Mouse (Mus musculus) embryonic facial prominence, embryonic 14.5 days (tissue): Measurements from ENCODE around the gene Ifit1bl2. TPM values are rescaled to one million over a fixed set of nuclear protein-coding genes. Genes with fewer than 3 reads are reported as not detected.
"Not testable (repeated sequence)": the region's sequence is repeated elsewhere in the genome, so short reads cannot be mapped to it uniquely, and the experiment has no call there.

Source experiments
- ATAC-seq: fragments of 200-750 bp; cut with Nextera tagmentation; 2 replicates; pipeline ENCODE4 v1.8.0; 2017; ENCODE audit warnings: low read depth, moderate number of reproducible peaks, moderate TSS enrichment
- DNase-seq: peaks from one replicate; pipeline ENCODE4 v3.0.0-alpha.2; 2015; ENCODE audit warnings: low spot score
- H3K27ac ChIP-seq: fragments of 300-500 bp; sonication (generic); replicated peaks from 2 replicates; pipeline ENCODE4 v1.5.1; 2014; ENCODE audit warnings: low read depth, mild to moderate bottlenecking, low read length, moderate library complexity
- H3K27me3 ChIP-seq: fragments of 300-500 bp; sonication (generic); replicated peaks from 2 replicates; pipeline ENCODE4 v1.6.1; 2014; ENCODE audit warnings: low read length; ENCODE audit not compliant: control insufficient read depth, insufficient read depth
- H3K36me3 ChIP-seq: fragments of 300-500 bp; sonication (generic); 2 replicates; pipeline ENCODE4 v1.6.1; 2014; ENCODE audit warnings: low read length, mixed read lengths; ENCODE audit not compliant: control insufficient read depth, insufficient read depth
- H3K4me1 ChIP-seq: fragments of 300-500 bp; sonication (generic); 2 replicates; pipeline ENCODE4 v1.6.1; 2014; ENCODE audit warnings: antibody characterized with exemption, low read length; ENCODE audit not compliant: control insufficient read depth, insufficient read depth
- H3K4me2 ChIP-seq: fragments of 300-500 bp; sonication (generic); 2 replicates; pipeline ENCODE4 v1.6.1; 2014; ENCODE audit warnings: low read depth, mild to moderate bottlenecking, low read length, moderate library complexity, mixed read lengths
- H3K4me3 ChIP-seq: fragments of 300-500 bp; sonication (generic); 2 replicates; pipeline ENCODE4 v1.5.1; 2014; ENCODE audit warnings: low read depth, mild to moderate bottlenecking, low read length
- H3K9ac ChIP-seq: fragments of 300-500 bp; sonication (generic); 2 replicates; pipeline ENCODE4 v1.6.1; 2014; ENCODE audit warnings: low read depth, mild to moderate bottlenecking, low read length, moderate library complexity, mixed read lengths
- H3K9me3 ChIP-seq: fragments of 300-500 bp; sonication (generic); 2 replicates; pipeline ENCODE4 v1.6.1; 2016; ENCODE audit warnings: low read length; ENCODE audit not compliant: control insufficient read depth
- WGBS: fragments of 180-500 bp; shearing (Covaris S2); extraction: QIAGEN DNeasy Blood & Tissue Kit; methylation state at CpG from one replicate; pipeline ENCODE4 v1.1.7; 2014; 5-methylcytosine and 5-hydroxymethylcytosine counted together
- polyA plus RNA-seq: library from polyadenylated mRNA; unstranded; fragments of >200 nt; fragmentation: Nextera tagmentation; extraction: Ambion mirVana; gene quantifications from 2 replicates; pipeline ENCODE4 v1.2.1, GENCODE M21; 2014

Gene Ifit1bl2
- polyA plus RNA-seq, 1 experiment from 2014 or later = 0.40 TPM

DNA sequence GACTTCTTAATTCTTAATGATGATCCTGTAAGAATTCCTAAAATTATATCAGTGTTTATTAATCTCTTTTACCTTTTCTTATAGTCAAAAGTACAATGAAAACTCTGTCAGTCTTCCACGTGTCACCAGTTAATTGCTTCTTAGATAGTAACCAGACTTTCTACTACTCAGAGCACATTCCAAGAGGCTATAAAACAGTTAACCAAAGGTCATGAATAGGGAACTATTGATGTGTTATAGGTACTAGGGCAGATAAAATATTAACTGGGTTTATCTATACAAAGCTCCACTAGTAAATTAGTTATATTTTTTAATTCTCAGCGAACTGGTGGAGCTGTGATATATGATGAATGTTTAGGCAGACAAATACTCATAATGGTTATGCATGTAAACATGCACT, 13.0 kb downstream of the Ifit1bl2 start:
- H3K36me3 ChIP-seq = no peaks in the 10 kb centered on the region
- H3K4me2 ChIP-seq = no peak overlapping the region
- no peak for DNase-seq
- H3K27ac ChIP-seq = no peak overlapping the region
- 69% methylated on average over 2 of the region's 2 CpGs for WGBS
- H3K9me3 ChIP-seq = no peaks in the 10 kb centered on the region
- no peak overlapping the region for H3K9ac ChIP-seq
- no peak overlapping the region for H3K4me3 ChIP-seq
- ATAC-seq = no peak
- H3K4me1 ChIP-seq = no peaks in the 10 kb centered on the region
- H3K27me3 ChIP-seq = no peaks in the 10 kb centered on the region

DNA sequence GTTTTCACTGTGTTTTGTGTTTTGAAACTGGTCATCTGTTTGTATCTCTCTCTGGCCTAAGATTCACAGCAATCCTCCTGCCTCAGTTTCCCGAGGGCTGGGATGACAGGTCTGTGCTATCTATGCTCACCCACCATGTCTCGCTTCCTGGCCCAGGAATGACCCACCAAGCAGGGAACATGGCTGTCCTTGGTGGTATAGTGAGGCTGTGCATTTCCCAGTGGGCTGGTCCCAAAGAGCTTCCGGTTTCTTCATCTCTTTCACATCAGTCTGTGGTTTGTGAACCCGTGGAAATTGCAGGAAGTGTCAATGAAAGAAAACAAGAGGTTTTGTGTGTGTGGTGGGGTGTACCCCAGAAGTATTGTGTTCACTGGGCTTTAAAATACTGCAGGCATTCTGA, 15.9 kb downstream of the Ifit1bl2 start:
- 71% methylated on average over 4 of the region's 4 CpGs for WGBS
- Histone ChIP-seq H3K4me2 (no peak overlapping the region), H3K4me3 (no peak overlapping the region), H3K9ac (no peak overlapping the region), H3K27me3 (no peaks in the 10 kb centered on the region), H3K9me3 (no peaks in the 10 kb centered on the region), H3K36me3 (no peaks in the 10 kb centered on the region), H3K4me1 (no peaks in the 10 kb centered on the region), H3K27ac (no peak overlapping the region)
- DNase-seq = no peak
- no peak for ATAC-seq

DNA sequence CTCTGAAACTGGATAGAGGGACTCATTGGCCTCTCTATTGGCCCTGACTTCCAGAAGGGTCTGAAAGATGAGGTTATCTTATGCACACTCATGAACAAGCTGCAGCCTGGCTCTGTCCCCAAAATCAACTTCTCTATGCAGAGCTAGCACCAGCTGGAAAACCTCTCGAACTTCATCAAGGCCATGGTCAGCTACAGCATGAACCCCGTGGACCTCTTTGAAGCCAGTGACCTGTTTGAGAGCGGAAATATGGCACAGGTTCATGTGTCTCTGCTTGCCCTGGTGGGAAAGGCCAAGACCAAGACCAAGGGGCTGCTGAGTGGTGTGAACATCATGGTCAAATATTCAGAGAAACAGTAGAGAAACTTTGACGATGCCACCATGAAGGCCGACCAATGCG, 16.8 kb downstream of the Ifit1bl2 start:
- H3K9me3 ChIP-seq = no peaks in the 10 kb centered on the region
- H3K27me3 ChIP-seq = no peaks in the 10 kb centered on the region
- 96% methylated on average over 6 of the region's 6 CpGs for WGBS
- no peak overlapping the region for H3K4me2 ChIP-seq
- H3K4me3 ChIP-seq = no peak overlapping the region
- DNase-seq = no peak
- no peak overlapping the region for H3K9ac ChIP-seq
- no peak for ATAC-seq
- H3K27ac ChIP-seq = no peak overlapping the region
- H3K36me3 ChIP-seq = no peaks in the 10 kb centered on the region
- H3K4me1 ChIP-seq = no peaks in the 10 kb centered on the region

DNA sequence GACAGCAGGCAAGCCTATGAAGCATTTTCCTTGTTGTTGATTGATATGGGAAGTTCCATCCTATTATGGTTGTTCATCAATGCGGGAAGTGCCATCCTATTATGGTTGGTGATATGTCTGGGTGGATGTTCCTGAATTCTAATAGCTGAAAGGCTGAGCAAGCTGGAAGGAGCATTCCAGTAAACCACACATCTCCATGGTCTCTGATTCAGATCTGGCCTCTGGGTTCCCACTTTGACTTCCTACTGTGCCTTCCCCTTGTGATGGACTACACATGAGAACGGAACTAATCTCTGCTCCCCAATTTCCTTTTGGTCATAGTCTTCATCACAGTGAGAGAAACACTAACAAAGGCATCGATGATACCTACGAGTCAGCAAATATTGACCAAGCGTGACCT, 19.7 kb downstream of the Ifit1bl2 start:
- ATAC-seq (no peak), DNase-seq (no peak)
- no peak overlapping the region for H3K4me2 ChIP-seq
- no peak overlapping the region for H3K4me3 ChIP-seq
- no peaks in the 10 kb centered on the region for H3K27me3 ChIP-seq
- no peak overlapping the region for H3K9ac ChIP-seq
- no peaks in the 10 kb centered on the region for H3K9me3 ChIP-seq
- H3K36me3 ChIP-seq = no peaks in the 10 kb centered on the region
- no peak overlapping the region for H3K27ac ChIP-seq
- no peaks in the 10 kb centered on the region for H3K4me1 ChIP-seq
- WGBS = 92% methylated on average over 5 of the region's 5 CpGs

DNA sequence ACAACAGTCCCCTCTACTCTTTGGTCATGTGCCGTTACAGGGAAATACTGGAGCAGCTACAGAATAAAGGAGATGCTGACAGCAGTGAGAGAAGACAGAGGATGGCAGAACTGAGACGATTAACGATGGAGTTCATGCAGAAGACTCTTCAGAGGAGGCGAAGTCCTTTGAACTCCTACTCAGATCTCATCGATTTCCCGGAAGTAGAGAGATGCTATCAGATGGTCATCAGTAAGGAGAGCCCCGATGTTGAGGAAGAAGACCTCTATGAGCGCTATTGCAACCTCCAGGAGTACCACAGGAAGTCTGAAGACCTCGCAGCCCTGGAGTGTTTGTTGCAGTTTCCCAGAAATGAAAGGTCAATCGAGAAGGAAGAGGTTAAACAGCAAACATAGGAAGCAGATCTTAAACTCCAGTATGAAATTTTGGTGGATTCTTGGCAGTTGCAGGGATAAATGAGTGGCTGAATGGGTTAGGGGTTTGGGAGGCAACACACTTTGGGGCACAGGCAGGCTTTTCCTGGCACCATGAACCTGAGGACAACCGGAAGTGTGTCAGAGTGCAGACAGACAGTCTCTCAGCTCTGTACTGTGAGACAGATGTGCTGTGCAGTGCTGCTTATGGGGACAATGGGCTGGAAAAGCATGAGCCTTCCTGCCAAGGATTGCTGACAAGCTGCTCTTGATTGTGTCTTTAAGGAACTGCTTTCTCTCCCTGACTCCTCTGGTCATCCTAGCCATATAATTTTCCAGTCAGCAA, 28.1 kb downstream of the Ifit1bl2 start:
- not testable (repeated sequence) for H3K4me3 ChIP-seq, H3K4me2 ChIP-seq, H3K9ac ChIP-seq, H3K36me3 ChIP-seq, H3K4me1 ChIP-seq, ATAC-seq, DNase-seq, H3K27ac ChIP-seq, H3K9me3 ChIP-seq, H3K27me3 ChIP-seq
- 89% methylated on average over 4 of the region's 11 CpGs for WGBS

DNA sequence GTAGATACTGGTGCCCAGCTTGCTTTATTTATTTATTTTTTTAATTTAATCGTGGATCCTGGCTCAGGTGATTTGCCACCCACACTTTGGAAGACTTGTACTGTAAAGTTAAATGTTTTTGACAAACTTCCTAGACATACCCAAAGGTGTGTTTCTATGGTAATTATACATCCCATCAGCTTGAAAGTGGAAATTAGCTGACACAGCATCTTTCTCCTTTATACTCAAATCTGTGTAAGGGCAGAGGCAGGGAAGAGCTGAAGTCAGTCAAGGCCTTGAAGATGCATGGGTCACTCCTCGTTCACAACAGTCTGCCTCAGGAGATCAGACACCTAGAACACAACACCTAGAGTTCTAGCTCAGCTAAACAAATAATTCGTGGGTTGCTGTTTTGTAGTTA, 30.4 kb downstream of the Ifit1bl2 start:
- DNase-seq, H3K9me3 ChIP-seq, H3K9ac ChIP-seq, ATAC-seq, H3K4me3 ChIP-seq, H3K4me2 ChIP-seq, H3K4me1 ChIP-seq, H3K27me3 ChIP-seq, H3K27ac ChIP-seq, H3K36me3 ChIP-seq: not testable (repeated sequence)
- WGBS = 72% methylated on average over 3 of the region's 3 CpGs

DNA sequence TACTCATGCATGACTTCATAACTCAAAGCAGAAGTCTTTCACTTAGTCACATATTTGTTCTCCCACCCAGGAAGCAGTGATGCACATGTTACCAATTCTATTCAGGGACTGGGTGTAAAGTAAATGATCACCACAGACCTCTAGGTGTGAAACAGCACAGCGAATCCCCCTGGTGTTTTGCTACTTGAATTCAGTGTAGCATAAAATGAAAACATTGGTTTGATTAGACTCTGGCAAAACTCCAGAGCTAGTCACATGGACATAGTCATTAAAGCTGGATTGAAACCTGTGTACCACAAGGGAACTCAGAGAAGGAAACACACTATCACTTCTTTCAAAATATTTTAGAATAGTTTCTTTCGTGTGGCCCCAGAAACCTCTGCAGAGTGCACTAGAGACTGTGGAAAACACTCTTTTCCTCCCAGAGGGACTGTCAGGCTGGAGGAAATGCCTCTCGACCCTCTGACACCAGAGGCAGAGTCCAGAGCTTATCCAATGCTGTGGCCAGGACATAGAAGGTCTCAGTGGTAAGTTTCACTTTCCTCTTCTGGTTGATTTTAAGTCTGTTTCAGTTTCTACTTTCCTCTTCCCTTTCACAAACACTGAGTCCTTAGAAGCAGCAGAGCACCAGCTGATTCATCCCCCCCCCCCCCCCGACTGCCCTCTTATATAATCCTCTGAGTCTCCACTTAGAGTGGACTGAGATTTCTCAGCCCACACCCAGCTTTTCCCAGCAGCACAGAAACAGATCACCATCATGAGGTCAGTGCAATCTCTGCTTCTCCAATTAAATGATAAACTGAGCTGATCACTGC, 33.1 kb downstream of the Ifit1bl2 start, which contains the start of gene Ifit3b:
TSS of gene Ifit3b (plus strand) at position 734 of the 815 bp plus-strand sequence.
- not testable (repeated sequence) for H3K4me3 ChIP-seq, H3K36me3 ChIP-seq, H3K9me3 ChIP-seq, H3K4me1 ChIP-seq, H3K9ac ChIP-seq, H3K27me3 ChIP-seq, H3K27ac ChIP-seq, H3K4me2 ChIP-seq
- 31% methylated on average over 4 of the region's 4 CpGs for WGBS
- peak; percentile 76 for DNase-seq
- peak; percentile 62 for ATAC-seq

DNA sequence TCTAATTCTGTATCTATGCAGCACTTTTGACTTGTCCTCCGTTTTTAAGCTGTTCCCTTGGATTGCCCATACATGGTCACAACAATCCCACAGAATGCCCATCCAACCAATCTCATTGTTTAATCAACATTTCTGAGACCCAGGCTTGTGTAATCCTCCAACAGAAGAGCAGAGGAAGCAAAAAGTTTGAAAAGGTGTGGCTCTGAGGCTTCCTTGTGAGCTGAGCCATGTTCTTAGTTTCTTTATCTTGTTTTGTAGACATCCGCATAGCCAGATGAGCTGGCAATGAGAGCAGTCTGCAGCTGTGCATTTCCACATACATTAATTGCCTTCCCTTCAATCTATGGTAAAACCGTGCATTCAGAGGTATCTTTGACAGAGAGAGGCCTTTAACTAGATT, 35.1 kb downstream of the Ifit1bl2 start:
- 88% methylated on average over 3 of the region's 3 CpGs for WGBS
- Histone ChIP-seq H3K4me1 (no peaks in the 10 kb centered on the region), H3K36me3 (no peaks in the 10 kb centered on the region), H3K4me3 (no peak overlapping the region), H3K9ac (no peak overlapping the region), H3K27ac (no peak overlapping the region), H3K27me3 (no peaks in the 10 kb centered on the region), H3K9me3 (no peaks in the 10 kb centered on the region), H3K4me2 (no peak overlapping the region)
- ATAC-seq (no peak), DNase-seq (no peak)
